Mouse (Mus musculus) testis, adult 2 months (tissue): ENCODE measurements around the gene Spns3.

Experiments used
- CTCF ChIP-seq: fragments of 200-500 bp; IDR thresholded peaks from 2 replicates; pipeline ENCODE4 v1.5.1; 2012; ENCODE audit warnings: low read depth, mild to moderate bottlenecking, inconsistent platforms, low read length, moderate library complexity; ENCODE audit not compliant: control insufficient read depth, insufficient read depth, insufficient replicate concordance
- POLR2A ChIP-seq: fragments of 200-500 bp; IDR thresholded peaks from 2 replicates; pipeline ENCODE4 v1.6.1; 2012; ENCODE audit warnings: low read depth, mild to moderate bottlenecking, inconsistent platforms, low read length, moderate library complexity; ENCODE audit not compliant: control insufficient read depth

GRCm38 (mm10) chr11:72457995-72458496 is 92.3 kb downstream of the Spns3 start:
- TF ChIP-seq POLR2A (no peak), CTCF (no peak)
